Mouse (Mus musculus) ES-Bruce4 (cell line): ENCODE data around the gene Gm14569.

Experiments used
- CTCF ChIP-seq: IDR thresholded peaks from one replicate; pipeline ENCODE4 v1.8.1; 2011; ENCODE audit warnings: low read depth, low read length
- POLR2A ChIP-seq: IDR thresholded peaks from one replicate; pipeline ENCODE4 v1.8.1; 2011; ENCODE audit warnings: low read length; ENCODE audit not compliant: insufficient read depth

- TF ChIP-seq CTCF (no peak), POLR2A (no peak)
Measured at GRCm38 (mm10) chrX:36437932-36438331, 53.7 kb downstream of the Gm14569 start.
